Mouse (Mus musculus): ENCODE measurements at regions not wholly inside any gene's neighbourhood (a gene's known extent, or its start where the extent isn't known, plus 50 kb on each side); places are given as distances from the start of the nearest gene placed in this dataset.

- DNase-seq (ENCODE audit: low read depth): no peak
Observed at GRCm38 (mm10) chr1:73538420-73538871, 522.7 kb upstream of the Tnp1 start.

DNA sequence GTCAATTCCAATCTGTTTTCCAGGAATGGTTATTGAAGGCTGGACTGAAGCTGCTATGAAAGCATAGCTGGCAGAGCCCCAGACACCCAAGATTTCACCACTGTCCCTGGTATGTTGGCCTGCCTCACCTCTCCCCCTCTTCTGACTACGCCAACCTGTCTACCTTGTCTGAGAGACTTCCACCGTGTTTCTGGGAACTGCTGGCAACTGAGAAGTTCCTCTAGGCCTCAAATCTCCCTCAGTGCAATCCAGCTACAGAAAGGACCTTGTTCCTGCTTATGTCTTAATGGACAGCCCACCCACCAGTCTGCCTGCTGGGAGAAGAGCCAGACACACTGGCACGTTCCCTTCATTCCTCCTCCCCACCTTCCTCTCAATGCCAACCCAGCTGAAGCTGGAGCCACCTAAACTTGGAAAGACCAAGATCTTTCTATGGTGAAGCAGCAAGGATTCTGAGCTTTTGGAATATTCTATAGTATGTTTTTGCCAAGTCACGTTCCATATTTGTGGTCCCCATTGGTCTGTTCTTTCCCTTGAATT is 520.1 kb upstream of the Tnp1 start:
- DNase-seq (ENCODE audit: low read depth): no peak

DNA sequence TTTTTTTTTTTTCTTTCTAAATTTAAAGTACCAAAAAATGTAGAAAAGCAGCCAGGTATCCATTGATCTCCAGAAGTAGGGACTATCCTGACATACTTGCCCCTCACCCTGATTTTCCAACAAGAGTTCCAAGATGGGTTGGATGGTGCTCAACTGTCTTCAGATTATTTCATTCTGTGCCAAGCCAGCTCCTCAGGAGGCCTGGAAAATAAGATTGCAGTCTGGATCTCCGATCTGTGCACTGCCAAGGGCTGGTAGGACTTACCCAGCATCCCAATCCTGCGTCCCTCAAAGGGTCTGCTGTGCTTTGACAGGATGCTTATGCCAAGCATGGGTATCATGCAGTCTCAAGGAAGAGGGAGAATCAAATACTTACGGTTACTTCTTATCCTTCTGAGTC is 517.8 kb upstream of the Tnp1 start:
- DNase-seq (ENCODE audit: low read depth): no peak

GRCm38 (mm10) chr1:73532316-73532715 is 516.6 kb upstream of the Tnp1 start:
- DNase-seq (ENCODE audit: low read depth): no peak

- DNase-seq (ENCODE audit: low read depth): no peak
Observed at GRCm38 (mm10) chr1:73531831-73532230, 516.1 kb upstream of the Tnp1 start.

- no peak for DNase-seq (ENCODE audit: low read depth)
Observed at GRCm38 (mm10) chr1:73530326-73530725, 514.6 kb upstream of the Tnp1 start.

- DNase-seq (ENCODE audit: low read depth): no peak
Observed at GRCm38 (mm10) chr1:73528623-73529022, 512.9 kb upstream of the Tnp1 start.

DNA sequence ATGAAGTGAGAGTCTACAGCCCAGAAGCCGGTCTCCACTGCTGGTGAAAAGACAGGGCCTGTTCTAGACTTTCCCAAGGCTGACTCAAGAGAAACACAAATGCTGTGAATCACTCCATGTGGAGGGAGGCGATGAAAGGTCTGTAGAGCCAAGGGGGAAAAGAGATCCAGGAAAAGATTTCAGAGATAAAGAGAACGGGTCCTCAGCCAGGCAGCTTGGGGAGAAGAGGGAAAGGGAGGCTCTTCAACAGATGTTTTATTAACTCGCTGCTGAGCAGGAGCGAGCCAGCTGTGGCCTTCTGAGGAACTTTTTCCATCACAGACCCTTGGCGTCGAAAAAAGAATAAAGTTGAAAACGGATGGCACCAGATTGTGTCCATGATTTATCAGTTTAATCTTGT is 500.7 kb upstream of the Tnp1 start:
- DNase-seq (ENCODE audit: low read depth): no peak

GRCm38 (mm10) chr1:73515781-73516180 is 500.1 kb upstream of the Tnp1 start:
- DNase-seq (ENCODE audit: low read depth): no peak

DNA sequence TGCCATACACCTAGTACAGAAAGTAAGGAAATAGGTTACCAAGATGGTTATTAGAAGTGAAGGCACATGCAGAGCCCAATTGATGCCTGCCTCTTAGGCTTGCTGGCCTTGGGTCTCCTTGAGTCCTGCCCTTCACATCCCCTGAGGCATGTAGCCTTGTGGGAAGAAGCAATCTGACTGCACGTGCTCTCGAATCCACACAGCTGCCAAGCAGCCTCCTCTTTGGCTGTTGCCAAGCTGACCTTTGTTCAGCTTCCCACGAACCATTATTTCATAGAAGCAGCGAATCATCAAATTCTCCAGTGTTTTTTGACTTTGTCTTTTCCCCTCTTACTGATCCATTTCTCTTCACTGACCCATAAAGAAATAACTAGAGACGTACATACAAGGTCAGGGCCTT is 498.1 kb upstream of the Tnp1 start:
- no peak for DNase-seq (ENCODE audit: low read depth)

DNA sequence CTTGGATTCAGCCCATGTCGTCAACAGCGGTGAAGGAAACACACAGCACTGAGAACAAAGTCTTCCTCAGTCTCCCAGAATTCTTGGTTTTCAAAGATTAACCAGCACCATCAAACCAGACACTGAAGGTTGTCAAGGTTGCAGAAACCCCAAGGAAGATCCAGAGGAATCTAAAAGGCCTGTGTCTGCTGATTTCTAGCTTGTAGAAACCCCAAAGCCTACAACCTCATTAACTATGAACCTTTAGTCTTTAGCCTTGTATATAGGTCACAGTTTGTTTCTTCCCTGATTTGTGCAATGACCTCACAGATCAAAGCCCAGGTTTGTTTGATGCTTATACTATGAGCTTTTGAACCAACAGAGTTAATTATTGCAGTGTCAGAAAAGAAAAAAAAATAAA is 497.1 kb upstream of the Tnp1 start:
- DNase-seq (ENCODE audit: low read depth): no peak

GRCm38 (mm10) chr1:73507071-73507754 is 491.5 kb upstream of the Tnp1 start:
- no peak for DNase-seq (ENCODE audit: low read depth)

- no peak for DNase-seq (ENCODE audit: low read depth)
Observed at GRCm38 (mm10) chr1:73503611-73504010, 487.9 kb upstream of the Tnp1 start.

GRCm38 (mm10) chr1:73500671-73501070 is 485.0 kb upstream of the Tnp1 start:
- DNase-seq (ENCODE audit: low read depth): no peak

DNA sequence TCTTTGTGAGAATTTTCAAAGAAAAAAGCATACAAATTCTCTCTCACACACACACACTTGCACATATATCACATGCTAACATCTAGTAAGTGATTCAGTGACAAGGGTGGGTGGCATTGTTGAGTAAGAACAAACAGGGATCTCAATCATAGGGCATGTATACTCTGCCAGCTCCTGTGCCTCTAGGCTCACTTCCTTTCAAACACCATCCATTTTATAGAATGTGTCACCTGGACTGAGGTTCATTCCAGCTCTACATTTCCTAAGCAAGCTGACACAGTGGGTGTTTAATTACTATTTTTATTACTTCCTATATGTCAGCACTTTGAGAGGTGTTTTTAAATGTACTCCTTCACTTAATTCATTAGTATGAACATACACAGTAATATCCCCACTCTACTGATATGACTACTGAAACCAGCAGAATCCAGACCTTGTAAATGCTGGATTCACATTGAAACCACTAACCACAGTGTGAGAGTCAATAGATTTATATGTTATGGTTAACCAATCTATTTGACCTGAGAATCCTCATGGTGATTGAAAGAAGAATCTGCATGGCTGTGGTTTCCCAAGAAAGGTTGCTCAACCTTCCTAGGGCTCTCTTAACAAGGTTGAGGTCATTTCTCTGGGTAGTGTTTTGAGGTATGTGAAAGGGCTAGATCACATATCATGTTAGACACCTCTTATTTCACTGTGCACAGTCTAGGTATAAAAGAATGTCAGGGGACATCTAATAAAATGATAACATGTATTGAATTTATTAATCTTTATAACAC is 480.5 kb upstream of the Tnp1 start:
- DNase-seq (ENCODE audit: low read depth): no peak

DNA sequence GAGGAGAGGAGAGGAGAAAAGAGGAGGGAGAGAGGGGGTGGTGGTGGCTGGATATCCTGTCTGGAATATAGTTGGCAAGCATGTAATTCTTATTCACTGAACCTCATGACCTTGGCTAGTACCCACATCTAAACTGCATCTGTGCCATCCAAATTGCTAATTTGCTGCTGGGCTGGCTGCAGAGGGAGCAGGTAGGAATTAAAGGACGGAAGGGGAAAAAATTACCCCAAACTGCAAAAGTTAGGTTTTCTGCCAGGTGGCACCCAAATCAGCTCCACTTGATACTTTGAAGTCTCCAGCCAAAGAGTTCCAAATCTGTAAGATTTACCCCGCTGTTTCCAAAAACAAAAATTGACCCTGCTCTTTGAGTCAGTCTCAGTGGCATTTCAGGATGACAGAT is 466.2 kb upstream of the Tnp1 start:
- DNase-seq (ENCODE audit: low read depth): no peak

DNA sequence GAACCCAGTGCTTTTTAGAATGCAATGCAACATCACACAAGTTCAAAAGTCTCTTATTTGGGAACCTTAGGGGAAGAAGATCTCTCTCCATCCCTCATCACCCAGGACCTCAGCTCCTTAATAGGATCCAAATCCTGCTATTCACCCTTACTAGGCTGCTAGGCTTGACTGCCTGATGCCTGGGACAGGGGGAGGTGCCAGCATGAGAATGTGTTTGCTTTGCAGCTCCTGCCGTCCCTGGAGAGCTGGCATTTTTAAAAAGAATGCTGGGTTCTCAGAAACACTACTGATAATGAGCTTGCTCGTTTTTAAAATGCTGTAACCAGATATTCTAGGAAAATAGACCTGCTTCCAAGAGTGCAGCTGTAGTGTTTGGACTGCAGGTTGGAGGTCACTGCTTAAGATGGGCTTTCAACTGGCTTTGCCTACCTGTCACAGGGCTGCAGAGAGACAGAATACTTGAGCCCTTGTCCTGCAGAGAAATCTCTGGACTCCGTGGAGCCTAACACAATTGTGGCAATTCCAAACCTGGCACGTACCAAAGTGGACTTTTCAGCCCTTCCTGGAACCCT is 463.7 kb upstream of the Tnp1 start:
- DNase-seq (ENCODE audit: low read depth): no peak

- DNase-seq (ENCODE audit: low read depth): no peak
Observed at GRCm38 (mm10) chr1:73460598-73460997, 444.9 kb upstream of the Tnp1 start.

- DNase-seq (ENCODE audit: low read depth): no peak
Observed at GRCm38 (mm10) chr1:73459754-73460534, 444.2 kb upstream of the Tnp1 start.

DNA sequence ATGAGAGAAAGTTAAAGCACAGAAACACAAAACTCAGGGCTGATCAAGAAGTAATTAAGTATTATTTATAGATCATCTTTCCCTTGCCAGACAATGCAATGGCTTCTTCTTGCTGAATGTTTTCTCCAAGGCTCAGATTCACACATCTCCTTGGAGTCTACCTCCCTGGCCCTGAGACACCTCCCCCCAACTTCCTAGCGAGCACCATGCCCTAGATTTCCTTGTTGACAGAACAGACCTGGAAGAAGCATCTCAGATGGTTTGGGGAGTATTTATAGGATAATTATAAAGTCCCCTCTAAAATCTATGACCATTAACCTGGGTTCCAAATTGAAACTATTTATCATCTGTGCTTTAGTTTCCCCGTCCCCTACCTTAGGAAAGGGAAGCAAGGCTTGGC is 441.6 kb upstream of the Tnp1 start:
- DNase-seq (ENCODE audit: low read depth): no peak

DNA sequence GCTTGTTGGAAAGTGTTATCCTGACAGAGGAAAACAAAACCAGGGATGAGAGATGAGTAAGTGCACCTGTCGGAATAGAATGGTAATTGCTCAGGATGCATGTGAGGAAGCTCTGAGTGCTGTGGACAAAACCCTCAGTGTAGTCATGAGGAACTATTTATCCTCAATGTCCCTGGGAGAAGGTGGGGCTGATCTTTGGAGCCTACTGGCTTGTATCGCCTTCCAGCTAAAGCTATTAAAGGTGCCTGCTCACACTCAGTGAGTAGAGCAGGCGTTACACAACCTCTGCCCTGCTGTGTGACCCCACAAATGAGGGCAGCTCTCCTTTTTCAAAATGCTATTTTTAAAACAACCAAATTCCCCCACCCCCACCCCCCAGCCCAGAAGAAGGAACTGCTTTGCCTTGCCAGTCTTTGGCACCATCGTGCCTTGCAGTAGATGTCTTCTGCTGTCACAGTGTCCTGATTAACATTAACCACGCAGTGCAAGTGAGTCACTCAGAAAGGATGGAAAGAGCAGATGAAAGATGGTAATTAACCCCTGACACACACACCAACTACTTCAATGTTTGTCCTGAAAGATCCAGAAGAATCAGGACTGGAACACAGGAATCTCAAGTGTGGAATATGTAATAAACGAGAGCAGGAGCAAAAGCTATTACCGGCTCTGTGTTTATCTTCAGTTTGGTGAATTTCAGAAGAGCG is 440.8 kb upstream of the Tnp1 start:
- no peak for DNase-seq (ENCODE audit: low read depth)

All from NIH3T3 (cell line).